Mouse (Mus musculus): ENCODE measurements at regions not wholly inside any gene's neighbourhood (a gene's known extent, or its start where the extent isn't known, plus 50 kb on each side); places are given as distances from the start of the nearest gene placed in this dataset.
A peak's percentile ranks its signal among the peaks of the same experiment; 100 is the strongest.

GRCm38 (mm10) chr9:61028775-61029401, 234.5 kb downstream of the Uaca start:
- Histone ChIP-seq H3K9me3 (ENCODE audit: low read length) (no peaks in the 10 kb centered on the region), H3K4me2 (ENCODE audit: low read depth) (no peak overlapping the region), H3K9ac (no peak overlapping the region), H3K27me3 (ENCODE audit: insufficient read depth, low read length) (no peaks in the 10 kb centered on the region; the same call in 1 of the 2 replicates), H3K4me3 (ENCODE audit: low read depth, low read length) (no peak overlapping the region), H3K36me3 (ENCODE audit: insufficient read depth) (no peaks in the 10 kb centered on the region), H3K27ac (ENCODE audit: low read depth, low read length) (no peak overlapping the region), H3K4me1 (ENCODE audit: insufficient read depth) (peaks cover 16% of the 10 kb centered on the region)
- TF ChIP-seq CTCF (IDR thresholded peaks at IDR 0.05; ENCODE audit: low read depth): no peak
- 74% methylated on average over 12 of the region's 12 CpGs for WGBS
- DNase-seq (no peak), ATAC-seq (peak; percentile 59)

DNA sequence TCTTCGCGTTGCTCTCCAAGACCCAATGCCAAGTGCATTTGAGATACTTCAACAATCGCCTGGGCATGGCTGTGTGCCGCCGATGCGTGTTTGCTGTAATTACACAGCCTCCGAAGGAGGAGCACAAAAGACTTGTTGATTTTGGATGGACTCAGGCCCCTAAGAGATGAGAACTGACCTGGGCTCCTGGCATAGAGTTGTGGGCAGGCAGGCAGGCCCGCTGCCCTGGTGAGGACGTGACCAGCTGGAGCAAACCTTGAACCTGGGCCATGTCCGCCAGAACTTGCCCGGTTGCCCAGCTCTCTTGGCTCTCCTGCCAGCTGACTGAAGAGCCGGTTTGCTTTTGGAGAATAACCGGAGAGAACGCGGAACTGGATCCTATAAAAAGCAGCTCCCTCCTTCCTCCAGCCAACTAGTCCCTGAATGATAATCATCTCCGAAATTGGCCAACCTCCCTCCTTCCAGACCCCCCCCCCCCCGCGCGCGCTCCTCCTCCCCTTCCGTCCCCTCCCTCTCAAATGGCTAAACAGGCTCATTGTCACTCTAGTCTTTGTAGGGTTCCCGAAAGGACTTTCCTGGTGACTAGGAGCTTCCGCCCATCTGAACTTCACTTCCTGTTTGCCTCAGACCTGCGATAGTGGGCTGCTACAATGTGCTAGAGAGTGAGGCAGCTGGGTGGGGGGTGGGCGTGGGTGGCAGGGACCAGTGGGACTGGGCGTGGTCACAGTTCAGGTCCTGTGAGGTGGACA, 237.5 kb downstream of the Uaca start:
- WGBS: 43% methylated on average over 26 of the region's 26 CpGs
- ATAC-seq (peak; percentile 62), DNase-seq (peak; percentile 67)
- Histone ChIP-seq H3K4me1 (ENCODE audit: insufficient read depth) (peaks cover 16% of the 10 kb centered on the region), H3K36me3 (ENCODE audit: insufficient read depth) (no peaks in the 10 kb centered on the region), H3K9me3 (ENCODE audit: low read length) (no peaks in the 10 kb centered on the region), H3K4me3 (ENCODE audit: low read depth, low read length) (no peak overlapping the region), H3K4me2 (ENCODE audit: low read depth) (peak overlapping the region; percentile 33), H3K9ac (no peak overlapping the region), H3K27me3 (ENCODE audit: insufficient read depth, low read length) (no peaks in the 10 kb centered on the region), H3K27ac (ENCODE audit: low read depth, low read length) (peak overlapping the region; percentile 72)
- TF ChIP-seq CTCF (IDR thresholded peaks at IDR 0.05; ENCODE audit: low read depth): no peak

GRCm38 (mm10) chr9:61032448-61033433, 238.4 kb downstream of the Uaca start:
- DNase-seq: peak; percentile 82
- Histone ChIP-seq H3K27me3 (ENCODE audit: insufficient read depth, low read length) (no peaks in the 10 kb centered on the region), H3K9ac (0 out of 2 replicates have a peak overlapping the region, but pooled peaks have one; percentile 14), H3K27ac (ENCODE audit: low read depth, low read length) (peak overlapping the region; percentile 72), H3K9me3 (ENCODE audit: low read length) (no peaks in the 10 kb centered on the region), H3K4me2 (ENCODE audit: low read depth) (no peak overlapping the region), H3K4me1 (ENCODE audit: insufficient read depth) (peaks cover 16% of the 10 kb centered on the region), H3K36me3 (ENCODE audit: insufficient read depth) (no peaks in the 10 kb centered on the region), H3K4me3 (ENCODE audit: low read depth, low read length) (no peak overlapping the region)
- ATAC-seq: peak; percentile 25; the same call in 1 of the 2 replicates
- no peak for TF ChIP-seq CTCF (IDR thresholded peaks at IDR 0.05; ENCODE audit: low read depth)
- WGBS: 39% methylated on average over 23 of the region's 23 CpGs

DNA sequence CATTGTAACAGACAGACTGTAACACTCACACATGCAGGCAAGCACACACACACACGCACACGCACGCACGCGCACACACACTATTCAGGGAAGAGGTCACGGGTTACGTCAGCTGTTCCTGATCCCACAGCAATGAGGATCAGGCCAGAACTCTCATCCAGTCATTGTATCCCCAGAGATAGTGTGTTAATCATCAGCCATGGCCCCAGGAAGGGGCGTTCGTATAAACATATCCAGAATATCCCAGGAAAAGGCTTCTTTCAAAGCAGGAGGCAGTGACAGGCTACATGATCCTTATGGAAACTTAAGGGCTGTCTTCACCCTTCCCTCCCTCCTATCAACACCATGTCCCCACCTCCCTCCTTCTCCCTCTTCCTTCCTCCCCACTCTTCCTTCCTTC, 239.3 kb downstream of the Uaca start:
- Histone ChIP-seq H3K27me3 (ENCODE audit: insufficient read depth, low read length) (no peaks in the 10 kb centered on the region), H3K27ac (ENCODE audit: low read depth, low read length) (peak overlapping the region; percentile 72), H3K4me3 (ENCODE audit: low read depth, low read length) (no peak overlapping the region), H3K36me3 (ENCODE audit: insufficient read depth) (no peaks in the 10 kb centered on the region), H3K9ac (no peak overlapping the region), H3K4me1 (ENCODE audit: insufficient read depth) (peaks cover 16% of the 10 kb centered on the region), H3K9me3 (ENCODE audit: low read length) (no peaks in the 10 kb centered on the region), H3K4me2 (ENCODE audit: low read depth) (no peak overlapping the region)
- 78% methylated on average over 9 of the region's 9 CpGs for WGBS
- ATAC-seq (no peak), DNase-seq (no peak)
- no peak for TF ChIP-seq CTCF (IDR thresholded peaks at IDR 0.05; ENCODE audit: low read depth)

DNA sequence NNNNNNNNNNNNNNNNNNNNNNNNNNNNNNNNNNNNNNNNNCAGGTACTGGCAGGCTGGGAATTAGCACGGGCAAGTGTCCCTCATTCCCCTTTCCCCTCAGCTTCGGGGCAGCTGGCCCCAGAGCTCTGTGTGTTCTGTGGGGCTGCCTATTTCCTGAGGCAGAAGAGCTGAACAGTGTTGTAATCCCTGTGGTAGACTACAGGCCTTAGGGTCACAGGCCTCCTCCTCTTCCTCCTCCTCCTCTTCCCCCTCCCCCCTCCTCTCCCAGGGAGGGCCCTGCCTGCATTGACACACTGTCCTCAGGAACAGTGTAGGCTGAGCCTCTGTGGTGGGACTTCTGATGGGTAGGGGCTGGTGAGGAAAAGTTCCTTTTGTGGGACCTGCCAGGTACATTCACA, 247.7 kb downstream of the Uaca start:
- Histone ChIP-seq H3K9me3 (ENCODE audit: low read length) (no peaks in the 10 kb centered on the region), H3K4me2 (ENCODE audit: low read depth) (no peak overlapping the region), H3K9ac (no peak overlapping the region), H3K27me3 (ENCODE audit: insufficient read depth, low read length) (peaks cover 4% of the 10 kb centered on the region; the same call in 1 of the 2 replicates), H3K4me1 (ENCODE audit: insufficient read depth) (no peaks in the 10 kb centered on the region), H3K27ac (ENCODE audit: low read depth, low read length) (no peak overlapping the region), H3K36me3 (ENCODE audit: insufficient read depth) (no peaks in the 10 kb centered on the region), H3K4me3 (ENCODE audit: low read depth, low read length) (no peak overlapping the region)
- no peak for TF ChIP-seq CTCF (IDR thresholded peaks at IDR 0.05; ENCODE audit: low read depth)
- ATAC-seq (no peak), DNase-seq (no peak)
- WGBS: 41% methylated on average over 2 of the region's 2 CpGs

GRCm38 (mm10) chr9:61044983-61045382, 250.6 kb downstream of the Uaca start:
- H3K9me3 ChIP-seq (ENCODE audit: low read length): no peaks in the 10 kb centered on the region
- TF ChIP-seq CTCF (IDR thresholded peaks at IDR 0.05; ENCODE audit: low read depth): no peak
- ATAC-seq (no peak), DNase-seq (no peak)
- H3K4me3 ChIP-seq (ENCODE audit: low read depth, low read length): no peak overlapping the region
- H3K27ac ChIP-seq (ENCODE audit: low read depth, low read length): no peak overlapping the region
- H3K27me3 ChIP-seq (ENCODE audit: insufficient read depth, low read length): peaks cover 4% of the 10 kb centered on the region; the same call in 1 of the 2 replicates
- H3K36me3 ChIP-seq (ENCODE audit: insufficient read depth): no peaks in the 10 kb centered on the region
- WGBS: 84% methylated on average over 14 of the region's 14 CpGs
- no peak overlapping the region for H3K9ac ChIP-seq
- no peak overlapping the region for H3K4me2 ChIP-seq (ENCODE audit: low read depth)
- no peaks in the 10 kb centered on the region for H3K4me1 ChIP-seq (ENCODE audit: insufficient read depth)

Data from forebrain, postnatal 0 days (tissue).